Mouse (Mus musculus) kidney, adult 11 months (tissue): ENCODE data around the gene Col28a1.

Experiments
- DNase-seq: peaks from one replicate; pipeline ENCODE4 v3.0.0; 2022

Col28a1 gene

GRCm38 (mm10) chr6:8105870-8106706, 86.3 kb downstream of the Col28a1 start:
- DNase-seq, result no peak

DNA sequence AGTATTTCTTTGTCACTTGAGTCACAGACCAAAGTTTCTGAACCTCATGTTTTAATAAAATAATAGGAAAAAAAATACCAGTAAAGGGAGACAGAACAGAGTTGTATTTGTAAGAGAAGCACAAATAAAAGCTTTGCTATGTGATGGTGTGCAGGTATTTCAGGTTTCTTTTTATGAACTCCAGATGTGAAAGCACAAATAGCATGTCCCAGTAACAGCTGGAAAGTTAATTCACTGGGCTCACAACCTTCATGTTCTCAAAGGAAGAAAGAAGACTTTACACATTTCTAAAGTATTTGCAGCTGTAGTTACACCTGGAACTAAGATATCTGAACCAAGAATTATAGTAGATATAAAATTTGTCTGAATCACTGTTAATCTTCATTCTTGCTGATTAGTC, 91.2 kb downstream of the Col28a1 start:
- DNase-seq, result no peak

GRCm38 (mm10) chr6:8095856-8096255, 96.6 kb downstream of the Col28a1 start:
- no peak for DNase-seq

- no peak for DNase-seq
These were observed 98.1 kb downstream of the Col28a1 start for GRCm38 (mm10) chr6:8094160-8094953.

- no peak for DNase-seq
These were observed 98.9 kb downstream of the Col28a1 start for GRCm38 (mm10) chr6:8093556-8093955.

- DNase-seq, result no peak
These were observed 105.6 kb downstream of the Col28a1 start for GRCm38 (mm10) chr6:8086847-8087246.

DNA sequence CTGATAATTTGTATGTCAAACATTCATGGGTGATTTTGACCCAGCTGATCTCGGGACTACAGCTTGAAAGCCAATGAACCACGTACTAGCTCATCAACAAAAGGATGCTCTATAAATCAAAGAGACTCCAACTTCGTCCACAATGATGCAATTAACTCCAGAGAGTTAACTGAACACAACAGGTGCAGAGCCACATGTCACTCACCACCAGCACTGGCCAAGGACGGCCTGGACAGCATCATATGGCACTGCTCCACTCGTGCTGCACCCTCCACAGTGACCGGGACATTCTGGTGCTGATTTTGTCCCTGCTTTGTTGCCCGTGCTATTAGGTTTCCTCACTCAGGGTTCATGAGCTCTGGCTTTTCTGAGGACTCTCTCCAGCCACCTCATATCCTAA, 107.6 kb downstream of the Col28a1 start:
- DNase-seq, result no peak

GRCm38 (mm10) chr6:8083196-8083595, 109.2 kb downstream of the Col28a1 start:
- DNase-seq, result no peak

DNA sequence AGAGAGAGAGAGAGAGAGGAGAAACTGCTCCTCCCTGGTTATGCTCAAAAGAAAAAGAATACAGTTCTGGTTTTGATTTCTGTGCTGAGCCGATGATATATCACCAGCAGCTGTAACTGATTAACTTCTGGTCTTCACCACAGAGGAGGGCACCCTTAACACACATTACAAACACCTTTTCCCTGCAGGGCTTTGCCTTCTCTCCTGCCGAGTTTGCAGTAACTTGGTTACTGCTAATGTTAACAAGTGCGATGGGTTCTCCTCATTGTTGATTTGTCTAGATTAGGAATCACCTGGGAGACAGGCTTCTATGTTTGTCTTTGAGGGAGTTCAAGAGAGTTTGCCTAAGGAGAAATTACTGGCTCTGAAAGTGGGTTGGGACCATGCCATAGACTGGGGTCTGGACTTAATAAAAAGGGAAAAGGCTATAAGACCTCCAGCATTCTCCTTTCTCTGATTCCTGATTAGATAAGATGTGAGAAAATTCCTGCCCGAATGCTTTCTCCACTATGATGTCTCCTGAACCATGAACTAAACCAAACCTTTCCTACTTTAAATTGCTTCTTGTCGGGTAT, 114.8 kb downstream of the Col28a1 start:
- no peak for DNase-seq

- no peak for DNase-seq
These were observed 117.5 kb downstream of the Col28a1 start for GRCm38 (mm10) chr6:8074914-8075313.

GRCm38 (mm10) chr6:8068979-8069378, 123.4 kb downstream of the Col28a1 start:
- no peak for DNase-seq

GRCm38 (mm10) chr6:8068394-8068793, 124.0 kb downstream of the Col28a1 start:
- no peak for DNase-seq

GRCm38 (mm10) chr6:8067124-8067523, 125.3 kb downstream of the Col28a1 start:
- DNase-seq, result no peak

DNA sequence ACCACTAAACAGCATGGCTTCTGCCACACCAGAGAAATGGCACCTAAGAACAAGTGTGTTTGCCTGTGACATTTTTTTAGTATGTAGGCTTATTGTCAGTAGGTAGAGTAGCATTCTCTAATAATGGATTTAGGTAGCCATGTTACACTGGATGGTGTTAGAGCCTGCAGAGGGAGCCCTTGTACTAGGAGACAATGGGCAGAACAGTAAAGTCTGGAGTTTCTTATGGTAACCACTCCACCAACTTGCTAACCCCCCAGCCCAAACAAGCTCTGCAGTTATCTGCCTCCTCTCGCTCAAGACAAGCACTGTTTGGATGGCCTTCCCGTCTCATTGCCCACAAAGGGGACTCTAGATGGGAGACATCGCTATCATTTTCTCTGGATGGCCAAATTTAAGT, 126.2 kb downstream of the Col28a1 start:
- DNase-seq, result peak; percentile 22

- DNase-seq, result no peak
These were observed 133.2 kb downstream of the Col28a1 start for GRCm38 (mm10) chr6:8059199-8059598.

DNA sequence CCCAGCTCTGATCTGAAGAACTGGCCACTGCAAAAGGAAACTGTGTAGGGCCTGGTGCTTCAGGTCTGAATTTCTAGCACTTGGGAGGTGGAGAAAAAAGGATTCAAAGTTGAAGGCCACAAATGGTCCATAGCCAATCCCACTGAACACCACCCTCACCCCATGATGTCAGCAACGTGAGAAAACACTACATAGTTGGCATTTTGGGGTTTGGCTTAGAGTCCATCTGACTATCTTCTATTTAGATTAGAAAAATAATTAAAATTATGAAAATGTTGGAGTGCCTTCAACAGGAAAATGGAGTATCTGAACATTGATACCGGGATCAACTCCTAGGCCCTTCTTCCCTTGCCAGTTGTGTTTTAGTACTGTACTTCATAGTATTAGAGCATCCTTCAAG, 144.2 kb downstream of the Col28a1 start:
- DNase-seq, result no peak

DNA sequence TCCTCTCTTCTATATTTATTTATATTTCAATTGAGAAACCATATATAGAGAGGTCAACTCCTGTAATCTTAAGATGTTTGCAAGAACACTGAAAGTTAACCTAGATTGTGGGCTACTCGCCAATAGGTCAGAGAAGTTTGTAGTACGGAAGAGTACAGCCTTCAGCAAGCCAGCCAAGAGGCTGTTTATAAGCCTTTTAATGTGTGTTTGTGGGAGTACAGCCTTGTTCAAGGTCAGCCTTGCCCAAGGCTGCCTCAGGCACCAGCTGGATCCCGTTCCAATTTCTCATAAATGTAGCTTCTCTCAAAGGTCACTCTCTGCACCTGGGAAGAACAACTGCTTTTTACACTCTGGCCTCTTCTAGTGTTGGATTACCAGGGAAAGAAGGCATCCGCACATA, 146.0 kb downstream of the Col28a1 start:
- peak; percentile 45 for DNase-seq

- DNase-seq, result no peak
These were observed 146.6 kb downstream of the Col28a1 start for GRCm38 (mm10) chr6:8045825-8046224.

- DNase-seq, result no peak
These were observed 163.7 kb downstream of the Col28a1 start for GRCm38 (mm10) chr6:8028711-8029110.

DNA sequence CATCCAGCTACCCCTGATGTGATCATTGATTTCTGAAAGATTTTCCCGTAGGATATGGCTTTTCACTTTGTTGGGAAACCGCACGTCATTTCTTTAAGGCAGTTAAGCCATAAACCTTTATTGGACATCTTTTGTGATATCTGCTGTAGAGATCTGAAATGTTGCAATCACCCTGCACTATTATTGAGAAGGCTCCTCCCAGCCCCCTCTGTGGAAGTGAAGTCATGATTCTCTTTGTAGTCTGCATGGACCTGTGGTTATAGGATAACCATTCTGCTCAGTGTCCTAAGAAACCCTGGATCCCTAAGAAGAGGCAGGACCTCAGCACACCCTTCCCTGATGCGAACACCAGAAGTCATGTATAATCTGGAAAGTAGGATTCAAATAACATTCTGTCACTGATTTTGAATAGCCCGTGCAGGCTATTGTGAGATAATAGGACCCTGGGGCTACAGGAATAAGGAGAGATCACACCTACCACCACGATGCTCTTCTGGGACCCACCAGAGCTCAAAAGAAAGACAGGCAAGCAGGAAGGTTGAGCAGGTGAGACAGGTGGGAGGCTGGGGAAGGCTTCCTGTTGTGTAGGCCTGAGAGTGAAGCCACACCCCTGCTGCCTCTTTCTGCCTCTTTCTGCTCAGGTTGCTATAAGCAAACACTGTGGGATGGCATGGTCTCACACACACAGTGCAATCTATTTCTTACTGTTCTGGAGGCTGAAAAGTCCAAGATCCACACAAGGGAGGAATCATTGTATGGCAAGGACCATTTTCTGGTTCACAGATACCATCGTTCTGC, 166.9 kb downstream of the Col28a1 start:
- no peak for DNase-seq

GRCm38 (mm10) chr6:8023527-8023926, 168.9 kb downstream of the Col28a1 start:
- no peak for DNase-seq

- DNase-seq, result no peak
These were observed 197.7 kb downstream of the Col28a1 start for GRCm38 (mm10) chr6:7994736-7995135.

DNA sequence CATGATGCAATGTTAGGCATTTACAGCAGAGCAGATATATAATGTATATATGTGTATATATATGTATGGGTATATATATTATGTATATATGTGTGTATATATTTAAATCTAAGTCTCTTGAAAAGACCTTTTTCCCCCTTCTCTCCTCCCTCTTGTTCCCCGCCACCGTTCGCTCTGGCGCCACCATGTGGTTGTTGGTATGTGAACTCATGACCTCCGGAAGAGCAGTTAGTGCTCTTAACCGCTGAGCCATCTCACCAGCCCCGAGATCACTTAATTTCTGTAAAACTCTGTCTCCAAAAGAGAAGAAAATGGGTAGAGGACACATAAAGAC, 208.8 kb downstream of the Col28a1 start:
- DNase-seq, result no peak
